Mouse (Mus musculus): Measurements from ENCODE around the gene 1700024G13Rik. TPM values are rescaled to one million over a fixed set of nuclear protein-coding genes. Genes with fewer than 3 reads are reported as not detected.

Gene 1700024G13Rik
- polyA plus RNA-seq, 1 experiment = 0.54 TPM

DNA sequence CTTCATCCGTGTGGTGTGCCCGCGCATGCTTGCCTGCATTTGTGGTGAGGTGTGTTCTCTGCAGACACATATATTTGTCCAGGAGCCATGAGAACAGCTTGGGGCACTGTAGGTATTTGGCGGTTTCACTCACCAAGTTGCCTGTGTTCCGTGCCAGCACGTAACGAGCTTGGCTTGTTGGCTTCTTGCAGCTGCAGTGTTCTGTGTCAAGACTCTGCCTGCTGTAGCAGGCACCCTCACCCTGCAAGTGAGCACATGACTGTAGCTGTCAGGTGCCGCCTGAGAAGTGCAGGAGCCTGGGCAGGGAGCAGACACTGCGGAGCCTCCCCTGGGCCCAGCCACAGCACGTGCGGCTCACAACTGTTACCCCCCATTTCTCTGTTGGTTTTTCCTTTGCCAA is 51.6 kb downstream of the 1700024G13Rik start:
- 0 out of 2 replicates have a peak, but pooled peaks cover 1% of the 10 kb centered on the region for H3K4me1 ChIP-seq (ENCODE audit: control insufficient read depth, insufficient read depth, low read length)
- H3K4me3 ChIP-seq (ENCODE audit: insufficient read depth, low read length) = no peak overlapping the region
- no peak overlapping the region for H3K27ac ChIP-seq (ENCODE audit: insufficient read depth, low read length)
- TF ChIP-seq POLR2A (IDR thresholded peaks at IDR 0.05; ENCODE audit: extremely low read depth, insufficient read depth, low read length) = no peak
- no peak for TF ChIP-seq CTCF (IDR thresholded peaks at IDR 0.05; ENCODE audit: extremely low read depth, insufficient read depth, low read length)

DNA sequence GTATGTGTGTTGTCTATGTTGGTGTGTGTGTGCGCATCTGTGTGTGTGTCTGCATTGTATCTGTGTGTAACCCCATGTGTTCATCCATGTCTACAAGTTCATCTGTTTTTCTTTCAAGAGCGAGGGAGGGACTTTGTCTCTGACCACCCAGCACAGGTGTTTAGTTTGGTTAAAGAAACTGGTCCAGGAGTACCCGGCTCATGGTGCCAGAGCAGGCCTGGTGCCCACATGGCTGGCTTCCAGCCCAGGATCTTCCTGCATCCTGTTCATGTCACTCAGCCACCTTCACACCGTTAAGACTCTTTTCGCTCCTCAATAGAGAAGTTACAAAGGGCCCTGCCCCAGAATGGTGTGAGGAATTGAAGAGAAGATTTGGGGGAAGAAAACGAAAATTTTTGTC is 52.2 kb downstream of the 1700024G13Rik start:
- TF ChIP-seq CTCF (IDR thresholded peaks at IDR 0.05; ENCODE audit: extremely low read depth, insufficient read depth, low read length) (no peak), POLR2A (IDR thresholded peaks at IDR 0.05; ENCODE audit: extremely low read depth, insufficient read depth, low read length) (no peak)
- H3K27ac ChIP-seq (ENCODE audit: insufficient read depth, low read length) = no peak overlapping the region
- 0 out of 2 replicates have a peak, but pooled peaks cover 1% of the 10 kb centered on the region for H3K4me1 ChIP-seq (ENCODE audit: control insufficient read depth, insufficient read depth, low read length)
- H3K4me3 ChIP-seq (ENCODE audit: insufficient read depth, low read length) = no peak overlapping the region

- Histone ChIP-seq H3K27ac (ENCODE audit: insufficient read depth, low read length) (no peak overlapping the region), H3K4me1 (ENCODE audit: control insufficient read depth, insufficient read depth, low read length) (peaks cover 3% of the 10 kb centered on the region; the same call in 1 of the 2 replicates), H3K4me3 (ENCODE audit: insufficient read depth, low read length) (no peak overlapping the region)
- TF ChIP-seq CTCF (IDR thresholded peaks at IDR 0.05; ENCODE audit: extremely low read depth, insufficient read depth, low read length) = no peak
- TF ChIP-seq POLR2A (IDR thresholded peaks at IDR 0.05; ENCODE audit: extremely low read depth, insufficient read depth, low read length) = no peak
Observed at GRCm38 (mm10) chr14:32332515-32333445, 55.4 kb downstream of the 1700024G13Rik start.

- no peak for TF ChIP-seq POLR2A (IDR thresholded peaks at IDR 0.05; ENCODE audit: extremely low read depth, insufficient read depth, low read length)
- no peak for TF ChIP-seq CTCF (IDR thresholded peaks at IDR 0.05; ENCODE audit: extremely low read depth, insufficient read depth, low read length)
- H3K27ac ChIP-seq (ENCODE audit: insufficient read depth, low read length) = no peak overlapping the region
- H3K4me1 ChIP-seq (ENCODE audit: control insufficient read depth, insufficient read depth, low read length) = peaks cover 5% of the 10 kb centered on the region
- H3K4me3 ChIP-seq (ENCODE audit: insufficient read depth, low read length) = no peak overlapping the region
Observed at GRCm38 (mm10) chr14:32327366-32327765, 60.8 kb downstream of the 1700024G13Rik start.

Other genes starting within 250 kb of the 1700024G13Rik start
- not detected in 2 replicates for gene Msmb, start 246.4 kb downstream of the 1700024G13Rik start, polyA plus RNA-seq (2012; rRNA removed)
- gene Ncoa4, start 228.5 kb downstream of the 1700024G13Rik start, polyA plus RNA-seq (2012; rRNA removed) = 55.2 and 55.6 TPM in 2 replicates
- gene Timm23, start 186.5 kb downstream of the 1700024G13Rik start, polyA plus RNA-seq (2012; rRNA removed) = 121 and 128 TPM in 2 replicates
- 16.7 and 17.3 TPM in 2 replicates for gene Parg, start 186.4 kb downstream of the 1700024G13Rik start, polyA plus RNA-seq (2012; rRNA removed)
- gene Ogdhl, start 66.4 kb downstream of the 1700024G13Rik start, polyA plus RNA-seq (2012; rRNA removed) = 74.6 and 77.2 TPM in 2 replicates
- gene Slc18a3, start 76.5 kb upstream of the 1700024G13Rik start, polyA plus RNA-seq (2012; rRNA removed) = 0.32 and 0.75 TPM in 2 replicates
- 0.32 and 1.6 TPM in 2 replicates for gene Chat, start 77.6 kb upstream of the 1700024G13Rik start, polyA plus RNA-seq (2012; rRNA removed)
- 12.0 and 13.4 TPM in 2 replicates for gene Ercc6, start 125.1 kb upstream of the 1700024G13Rik start, polyA plus RNA-seq (2012; rRNA removed)
- 0.06 TPM in 2 replicates for gene Prrxl1, start 211.0 kb upstream of the 1700024G13Rik start, polyA plus RNA-seq (2012; rRNA removed)

All from cortical plate, adult 2 months (tissue).